Mouse (Mus musculus): ENCODE data around the gene 2700049A03Rik.

DNA sequence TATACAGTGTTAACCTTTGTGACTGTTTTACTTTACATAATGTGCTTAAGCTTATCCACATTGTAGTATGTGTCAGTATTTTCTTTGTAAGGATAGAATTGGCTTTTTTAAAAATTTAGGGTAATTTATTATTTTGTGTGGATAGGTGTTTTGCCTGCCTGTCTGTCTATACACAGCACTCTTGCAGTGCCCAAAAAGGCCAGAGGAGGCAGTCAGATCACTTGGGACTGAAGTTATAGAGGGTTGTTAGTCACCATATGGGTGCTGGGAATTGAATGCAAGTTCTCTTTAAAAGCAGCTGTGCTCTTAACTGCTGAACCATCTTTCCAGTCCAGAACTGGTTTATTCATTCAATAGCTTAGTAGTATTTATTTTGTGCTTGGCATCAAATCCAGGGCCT is 4.5 kb downstream of the 2700049A03Rik start:
- TF ChIP-seq CTCF (IDR thresholded peaks at IDR 0.05; ENCODE audit: insufficient read depth, low read depth, low read length) (no peak), POLR2A (IDR thresholded peaks at IDR 0.05; ENCODE audit: insufficient read depth, low read depth, low read length) (no peak)

Data from olfactory bulb, adult 2 months (tissue).